Mouse (Mus musculus) common myeloid progenitor, adult 5-6 weeks (primary cell): ENCODE measurements around the gene Gtf3c5. TPM values are rescaled to one million over a fixed set of nuclear protein-coding genes. Genes with fewer than 3 reads are reported as not detected.
A peak's percentile ranks its signal among the peaks of the same experiment; 100 is the strongest.

ENCODE experiments used
- ATAC-seq: replicated peaks from 2 replicates; pipeline ENCODE4 v1.8.0; 2016; ENCODE audit warnings: low read depth, mild to moderate bottlenecking, moderate TSS enrichment, inconsistent platforms; ENCODE audit not compliant: poor library complexity, severe bottlenecking
- total RNA-seq: library from RNA; stranded (forward); fragments of 200-1000, 187-1606 nt; gene quantifications from 2 replicates; pipeline ENCODE4 v1.2.3, GENCODE M21; 2017

Gene Gtf3c5
- total RNA-seq: 9.7 and 19.0 TPM in 2 replicates

- no peak for ATAC-seq
These were observed at the start of gene Gtf3c5 for GRCm38 (mm10) chr2:28583651-28584050. Gene Gtf3c5 (minus strand): TSS chr2:28583751.

GRCm38 (mm10) chr2:28633136-28633535, 49.6 kb upstream of the Gtf3c5 start:
- ATAC-seq: peak; percentile 77; the same call in 1 of the 2 replicates

GRCm38 (mm10) chr2:28632626-28633025, 49.1 kb upstream of the Gtf3c5 start:
- no peak for ATAC-seq

- ATAC-seq: no peak
These were observed 46.4 kb upstream of the Gtf3c5 start for GRCm38 (mm10) chr2:28629911-28630381.

- peak; percentile 45; the same call in 1 of the 2 replicates for ATAC-seq
These were observed 44.5 kb upstream of the Gtf3c5 start for GRCm38 (mm10) chr2:28628053-28628452.

GRCm38 (mm10) chr2:28626038-28626437, 42.5 kb upstream of the Gtf3c5 start:
- ATAC-seq: no peak

GRCm38 (mm10) chr2:28624870-28625269, 41.3 kb upstream of the Gtf3c5 start:
- ATAC-seq: no peak

- ATAC-seq: peak; percentile 48
These were observed 39.1 kb upstream of the Gtf3c5 start for GRCm38 (mm10) chr2:28622521-28623124.

GRCm38 (mm10) chr2:28621664-28622171, 38.2 kb upstream of the Gtf3c5 start, which contains the start of gene Gfi1b:
Gene Gfi1b (minus strand): TSS chr2:28621982.
- peak; percentile 77 for ATAC-seq

GRCm38 (mm10) chr2:28621111-28621510, 37.6 kb upstream of the Gtf3c5 start:
- ATAC-seq: no peak

- no peak for ATAC-seq
These were observed 37.0 kb upstream of the Gtf3c5 start for GRCm38 (mm10) chr2:28620522-28620921.

GRCm38 (mm10) chr2:28619369-28619768, 35.8 kb upstream of the Gtf3c5 start:
- no peak for ATAC-seq

- peak; percentile 16 for ATAC-seq
These were observed 35.3 kb upstream of the Gtf3c5 start for GRCm38 (mm10) chr2:28618777-28619336.

- no peak for ATAC-seq
These were observed 34.2 kb upstream of the Gtf3c5 start for GRCm38 (mm10) chr2:28617498-28618486.

- ATAC-seq: 0 out of 2 replicates have a peak, but pooled peaks have one; percentile 5
These were observed 33.3 kb upstream of the Gtf3c5 start for GRCm38 (mm10) chr2:28616874-28617273.

GRCm38 (mm10) chr2:28616358-28616757, 32.8 kb upstream of the Gtf3c5 start:
- peak; percentile 36; the same call in 1 of the 2 replicates for ATAC-seq

- ATAC-seq: no peak
These were observed 30.0 kb upstream of the Gtf3c5 start for GRCm38 (mm10) chr2:28613599-28613998.

- no peak for ATAC-seq
These were observed 29.0 kb upstream of the Gtf3c5 start for GRCm38 (mm10) chr2:28612436-28613063.

- ATAC-seq: no peak
These were observed 27.8 kb upstream of the Gtf3c5 start for GRCm38 (mm10) chr2:28611407-28611787.
